ENCODE assay signal across 25 mouse cellular contexts in genomic region chr8:72555770-72556169, GRCm38 (mm10).
"Had no signal": no experiment of that assay in that cellular context is flagged by ENCODE, and none has a peak within 500 bp of the region (broad histone marks: within the 10 kb centered on the region; RNA-seq: fewer than 3 reads in every experiment).

No protein-coding gene starts in this region.

- H3K9ac ChIP-seq: heart, embryonic 13.5 days; heart, embryonic 15.5 days; hindbrain, embryonic 13.5 days; hindbrain, embryonic 15.5 days; kidney, embryonic 15.5 days; limb, embryonic 12.5 days; liver, embryonic 13.5 days; liver, embryonic 15.5 days had no signal

- DNase-seq: gastrocnemius, postnatal 14 days; gastrocnemius, postnatal 36 days; heart, adult 11 months; heart, adult 2 months; heart, postnatal 14 days; heart, postnatal 36 days; kidney, adult 11 months; kidney, adult 2 months; kidney, adult 9 months; kidney, postnatal 14 days; kidney, postnatal 36 days; layer of hippocampus, adult 9-11 months; layer of hippocampus, postnatal 36 days; liver; liver, embryonic 13.5 days had no signal

- H3K4me1 ChIP-seq: heart, embryonic 15.5 days; kidney, embryonic 15.5 days; limb, embryonic 10.5 days; limb, embryonic 12.5 days had no signal

- H3K9me3 ChIP-seq: heart, embryonic 13.5 days; heart, embryonic 15.5 days; hindbrain, embryonic 13.5 days; hindbrain, embryonic 15.5 days; kidney, embryonic 15.5 days; limb, embryonic 10.5 days; limb, embryonic 12.5 days; liver, embryonic 13.5 days; liver, embryonic 15.5 days had no signal

- H3K27ac ChIP-seq: heart, adult 2 months; heart, embryonic 13.5 days; heart, embryonic 15.5 days; hindbrain, embryonic 13.5 days; hindbrain, embryonic 15.5 days; hindbrain, postnatal 0 days; kidney, embryonic 15.5 days; kidney, postnatal 0 days; limb, embryonic 10.5 days; limb, embryonic 12.5 days; liver, embryonic 13.5 days; liver, embryonic 15.5 days had no signal

- H3K4me3 ChIP-seq: heart, adult 2 months; heart, embryonic 13.5 days; heart, embryonic 15.5 days; hindbrain, embryonic 13.5 days; hindbrain, embryonic 15.5 days; kidney, embryonic 15.5 days; limb, embryonic 10.5 days; limb, embryonic 12.5 days; liver, embryonic 13.5 days; liver, embryonic 15.5 days had no signal

- H3K27me3 ChIP-seq: heart, embryonic 13.5 days; heart, embryonic 15.5 days; hindbrain, embryonic 13.5 days; hindbrain, embryonic 15.5 days; kidney, embryonic 15.5 days; limb, embryonic 12.5 days; liver, embryonic 13.5 days; liver, embryonic 15.5 days had no signal
